Mouse (Mus musculus): ENCODE results near the gene Tmem26. TPM values are rescaled to one million over a fixed set of nuclear protein-coding genes. Genes with fewer than 3 reads are reported as not detected.

The Tmem26 gene
- polyA plus RNA-seq (2014; fragmentation: Illumina TruSeq; extraction: RNeasy Lipid Tissue Mini Kit (QIAGEN cat#74804); ENCODE audit: low read depth, low replicate concordance), result 1.5 TPM

DNA sequence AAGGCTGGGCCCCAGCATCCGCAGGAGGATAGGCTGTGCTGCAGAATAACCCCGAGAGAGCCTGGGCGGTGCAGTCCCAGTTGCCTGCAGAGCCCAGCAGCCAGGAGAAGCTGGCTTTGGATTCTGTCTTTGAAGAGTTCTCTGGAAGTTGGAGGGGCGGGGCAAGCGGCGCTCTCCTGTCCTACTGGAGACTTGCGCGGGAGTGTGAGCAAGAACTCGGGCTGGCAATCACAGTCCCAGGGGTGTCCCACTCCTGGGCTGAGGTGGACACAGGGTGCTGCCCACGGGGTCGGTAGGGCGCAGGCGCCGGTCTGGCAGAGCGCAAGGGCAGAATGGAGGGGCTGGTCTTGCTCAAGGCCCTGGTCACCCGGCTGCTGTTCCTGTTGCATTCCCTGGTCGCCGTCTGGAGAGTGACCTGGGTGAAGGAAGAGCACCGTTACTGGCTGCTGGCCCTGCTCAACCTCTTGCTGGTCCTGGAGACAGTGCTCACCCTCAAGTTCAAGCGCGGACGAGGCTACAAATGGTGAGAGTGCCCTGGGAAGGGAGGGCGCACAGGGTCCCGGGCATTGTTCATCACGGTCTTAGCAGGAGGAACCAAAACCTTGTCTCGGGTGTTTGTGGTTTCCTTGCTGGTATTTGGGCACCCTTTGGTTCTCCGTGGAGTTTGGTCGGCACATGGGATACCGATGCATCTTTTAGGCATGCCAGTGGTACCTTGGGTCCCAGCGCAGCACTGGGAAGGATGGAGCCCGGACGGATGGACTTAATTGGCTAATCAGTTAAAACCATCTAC is at the start of gene Tmem26:
Gene Tmem26 (plus strand): TSS at position 79 of the 793 bp plus-strand sequence.

Other genes with a start within 250 kb of the Tmem26 start
- gene Cabcoco1, start 181.8 kb upstream of the Tmem26 start, polyA plus RNA-seq (2014; fragmentation: Illumina TruSeq; extraction: RNeasy Lipid Tissue Mini Kit (QIAGEN cat#74804); ENCODE audit: low read depth, low replicate concordance), result 4.5 TPM